Mouse (Mus musculus) urinary bladder, postnatal 14 days (tissue): ENCODE data around the gene Rbfox3.

ENCODE experiments used
- DNase-seq: peaks from one replicate; pipeline ENCODE4 v3.0.0; 2021; ENCODE audit warnings: low spot score

Gene Rbfox3

DNA sequence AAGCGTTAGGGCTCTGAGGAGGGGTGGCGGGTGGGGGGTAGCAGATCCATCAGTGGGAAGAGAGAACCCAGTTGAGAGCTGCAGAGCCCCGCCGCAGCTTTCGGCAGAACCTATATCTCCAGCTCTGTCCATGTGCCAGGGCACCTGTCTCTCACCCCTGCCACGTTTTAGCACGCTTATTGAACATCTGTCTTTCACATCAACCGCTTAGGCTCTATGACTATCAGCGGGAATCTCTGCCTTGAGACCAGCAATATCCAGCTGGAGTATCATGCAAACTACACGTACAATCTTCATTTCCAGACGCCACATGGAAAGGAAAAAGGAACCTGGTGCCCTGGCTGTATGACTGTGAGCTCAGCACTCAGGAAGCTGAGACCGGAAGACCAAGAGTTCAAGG is 182.6 kb downstream of the Rbfox3 start:
- DNase-seq, result no peak

GRCm38 (mm10) chr11:118728083-118728551 is 183.3 kb downstream of the Rbfox3 start:
- no peak for DNase-seq

DNA sequence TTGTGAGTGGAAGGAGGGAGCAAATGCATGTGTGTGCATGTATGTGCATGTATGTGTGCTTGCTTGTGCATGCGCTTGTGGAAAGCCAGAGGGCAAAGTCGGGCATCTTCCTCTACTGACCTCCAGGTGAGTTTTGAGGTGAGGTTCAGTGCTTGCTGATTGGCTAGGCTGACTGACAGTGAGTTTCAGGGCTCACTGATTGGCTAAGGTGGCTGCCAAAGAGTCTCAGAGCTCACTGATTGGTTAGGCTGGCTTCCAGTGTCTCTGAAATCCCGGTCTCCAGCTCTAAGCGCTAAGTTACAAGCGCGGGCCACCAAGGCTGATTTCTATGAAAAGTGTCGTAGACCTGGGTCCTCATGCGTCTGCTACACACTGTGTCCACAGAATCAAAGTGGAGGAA is 185.0 kb downstream of the Rbfox3 start:
- no peak for DNase-seq

DNA sequence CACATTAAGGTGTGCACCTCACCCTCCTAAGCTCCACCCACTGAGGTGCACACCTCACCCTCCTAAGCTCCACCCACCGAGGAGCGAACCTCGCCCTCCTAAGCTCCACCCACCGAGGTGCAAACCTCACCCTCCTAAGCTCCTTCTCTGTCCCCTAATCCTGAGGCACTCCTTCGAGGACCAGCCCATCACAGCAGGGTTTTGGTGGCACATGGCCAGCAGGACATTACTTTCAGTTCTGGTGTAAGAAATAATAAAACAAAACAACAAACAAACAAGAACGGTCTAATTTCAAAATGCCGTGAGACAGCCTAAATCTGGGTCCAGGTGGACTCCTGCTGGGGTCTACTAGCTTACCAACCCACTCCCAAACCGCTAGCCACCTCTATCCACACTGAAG is 187.0 kb downstream of the Rbfox3 start:
- DNase-seq, result no peak

DNA sequence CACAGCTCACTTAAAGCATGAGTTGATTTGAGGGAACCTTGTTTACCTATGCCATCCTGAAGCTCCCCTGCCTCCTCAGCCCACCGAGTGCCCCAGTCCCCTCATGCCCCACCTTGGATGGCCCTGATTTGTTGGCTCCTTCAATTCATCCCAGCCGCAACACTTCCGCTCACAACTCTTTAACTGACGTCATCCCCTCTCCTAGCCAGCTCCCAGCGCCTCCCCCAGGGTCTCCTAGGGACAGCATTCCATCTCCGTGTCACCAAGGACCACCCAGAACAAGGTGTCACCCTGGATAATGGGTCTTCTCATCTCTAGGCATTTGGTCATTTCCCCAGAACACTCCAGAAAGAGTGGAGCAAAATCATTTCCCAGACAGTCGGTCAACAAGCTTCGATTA is 188.2 kb downstream of the Rbfox3 start:
- no peak for DNase-seq

DNA sequence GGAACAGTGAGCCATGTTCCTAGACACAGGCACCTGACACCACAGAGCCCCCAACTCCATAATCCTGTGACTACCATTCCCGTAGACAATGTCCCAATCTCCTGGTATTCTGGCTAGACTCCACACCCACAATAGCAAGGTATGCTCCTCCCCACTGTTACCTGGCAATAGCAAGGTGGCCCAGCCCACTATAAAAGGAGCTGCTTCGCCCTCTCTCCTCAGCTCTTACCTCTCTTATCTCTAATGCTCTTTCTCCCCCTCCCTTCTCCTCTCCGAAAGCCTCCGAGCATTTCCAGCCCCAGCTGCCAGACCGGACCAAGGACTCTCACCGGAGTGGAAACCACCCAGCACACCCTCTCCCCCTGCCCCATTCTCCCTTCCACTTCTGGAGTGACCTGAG is 189.5 kb downstream of the Rbfox3 start:
- DNase-seq, result no peak

DNA sequence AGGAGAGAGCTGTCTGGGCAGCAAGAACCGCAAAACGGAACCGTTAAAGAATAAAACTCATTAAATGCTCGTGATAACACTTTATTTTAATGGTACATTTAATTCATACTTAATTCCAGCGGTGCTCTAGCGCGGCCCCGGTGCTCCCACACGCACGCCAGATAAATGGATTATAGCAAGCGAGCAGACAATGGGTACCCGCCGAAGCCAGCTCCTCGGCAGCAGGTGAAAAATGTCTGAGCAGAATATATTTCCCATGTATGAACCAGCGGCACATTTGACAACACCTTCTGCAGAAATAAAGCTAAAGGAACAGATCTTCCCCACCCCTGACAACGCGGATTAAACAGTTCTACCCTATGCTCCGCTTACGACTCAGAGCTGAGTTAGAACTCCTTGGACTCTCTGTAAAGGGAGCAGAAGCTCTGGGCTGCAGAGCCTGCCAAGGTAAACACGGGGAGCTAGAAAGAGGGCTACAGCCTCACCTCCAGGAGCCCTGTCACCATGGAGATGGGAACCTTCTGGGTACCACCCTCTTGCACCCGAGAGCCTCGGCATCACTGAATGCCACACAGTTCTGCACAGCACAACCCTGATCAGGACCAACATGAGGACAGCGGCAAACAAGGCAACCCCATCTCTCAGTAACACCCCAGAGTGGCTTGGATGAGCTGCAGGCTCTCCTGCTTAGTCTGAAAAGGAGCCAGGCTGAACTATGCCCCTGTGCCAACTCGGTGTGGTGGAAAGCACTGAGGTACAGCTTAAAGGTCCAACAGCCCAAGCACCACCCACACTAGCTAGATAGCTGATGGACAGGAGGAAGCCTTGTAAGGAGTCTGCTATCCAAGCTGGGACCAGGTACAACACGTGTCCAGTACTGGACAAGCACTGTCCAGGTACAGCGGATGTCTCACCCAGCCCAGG is 196.5 kb downstream of the Rbfox3 start:
- DNase-seq, result no peak

- DNase-seq, result no peak
Observed at GRCm38 (mm10) chr11:118712761-118713160, 198.6 kb downstream of the Rbfox3 start.

DNA sequence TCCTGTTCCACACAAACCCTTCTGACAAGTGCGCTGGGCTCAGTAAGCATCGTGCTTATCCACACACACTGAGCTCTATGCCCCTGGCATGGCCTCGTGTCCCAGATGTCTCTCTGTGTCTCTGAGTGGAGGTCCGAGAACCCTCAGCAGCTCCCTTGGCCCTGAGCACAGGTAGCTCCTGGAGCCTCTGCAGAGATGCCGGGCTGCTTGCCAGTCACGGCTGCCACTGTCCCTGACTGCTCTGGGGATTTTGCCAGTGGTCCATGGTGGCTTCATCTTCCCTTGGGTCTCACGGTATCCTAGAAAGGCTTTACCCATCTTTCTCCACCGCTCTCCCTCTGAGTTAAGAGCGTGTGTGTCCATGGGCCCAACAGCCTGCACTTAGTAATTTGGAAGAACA is 199.3 kb downstream of the Rbfox3 start:
- no peak for DNase-seq

DNA sequence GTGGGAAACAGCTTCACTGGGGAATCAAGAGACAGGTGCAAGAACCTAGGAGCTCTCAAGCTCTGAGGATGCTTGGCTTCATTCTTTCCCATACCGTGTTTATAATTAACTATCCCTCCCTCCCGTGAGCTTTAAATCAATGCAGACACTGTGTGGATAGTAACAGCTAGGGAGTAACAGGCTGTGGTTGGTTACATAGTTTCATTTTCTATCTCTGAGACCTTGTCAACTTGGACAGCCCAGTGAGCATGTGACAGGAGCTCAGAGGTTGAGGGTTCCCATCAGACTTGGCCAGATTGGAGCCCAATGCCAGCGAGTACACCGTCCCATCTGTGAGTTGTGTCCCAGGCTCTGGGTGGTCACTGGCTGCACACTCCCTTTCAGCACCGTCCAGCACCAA is 201.4 kb downstream of the Rbfox3 start:
- DNase-seq, result no peak

GRCm38 (mm10) chr11:118696226-118696930 is 215.0 kb downstream of the Rbfox3 start:
- no peak for DNase-seq

DNA sequence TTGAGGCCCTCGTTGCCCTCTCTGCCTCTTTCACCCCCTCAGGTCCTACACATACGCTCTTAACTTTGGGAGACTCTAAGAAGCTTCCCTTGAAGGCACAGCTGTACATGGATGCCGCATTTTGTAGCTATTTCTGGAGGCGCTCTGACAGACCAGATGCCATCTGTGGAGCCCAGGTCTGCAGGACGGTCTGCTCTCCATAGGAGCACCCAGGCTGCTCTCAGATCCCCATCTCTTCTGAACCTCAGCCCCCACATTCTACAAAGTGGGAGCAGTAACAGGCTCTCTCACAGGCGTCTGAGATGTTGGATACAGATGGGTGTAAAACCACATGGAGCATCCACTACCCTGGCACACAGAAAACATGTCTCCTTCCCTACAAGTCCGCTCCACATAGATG is 218.1 kb downstream of the Rbfox3 start:
- DNase-seq, result no peak

DNA sequence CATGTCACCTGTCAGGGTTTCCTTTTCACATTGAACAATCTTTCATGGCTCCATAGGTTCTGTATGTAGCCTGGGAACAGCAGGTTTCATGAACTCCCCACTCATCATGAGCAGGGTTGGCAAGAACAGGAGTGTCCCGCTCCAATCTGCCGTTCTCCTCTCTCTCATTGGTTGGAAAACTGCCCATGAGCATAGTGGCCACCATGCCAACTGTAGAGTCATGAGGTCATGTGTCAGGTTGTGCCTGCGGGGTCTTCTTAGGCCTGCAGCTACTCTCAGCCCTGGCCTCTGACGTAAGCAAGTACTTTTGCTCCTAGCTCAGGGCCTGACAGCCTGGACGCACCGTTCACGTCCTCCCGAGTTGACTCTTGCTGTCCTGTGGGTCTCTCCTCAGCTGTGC is 221.1 kb downstream of the Rbfox3 start:
- no peak for DNase-seq

DNA sequence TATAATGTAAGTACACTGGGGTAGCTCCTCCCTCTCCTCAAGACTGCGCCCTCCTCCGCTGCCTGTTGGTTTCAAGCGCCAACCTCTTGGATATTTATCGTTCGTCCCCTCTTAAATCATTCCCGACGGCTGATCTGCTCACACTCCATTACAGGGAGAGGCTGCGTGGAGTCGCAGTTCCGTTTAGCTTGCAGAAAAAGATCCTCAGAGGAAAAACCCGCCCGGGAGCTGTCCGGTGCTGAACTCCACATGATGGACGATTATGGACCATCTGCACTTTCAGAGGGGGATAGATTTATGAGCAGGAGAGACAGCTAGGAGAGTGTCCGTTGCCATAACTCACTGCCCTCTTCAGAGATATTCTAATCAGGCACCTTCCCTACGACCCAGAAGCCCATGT is 226.0 kb downstream of the Rbfox3 start:
- DNase-seq, result peak; percentile 20

GRCm38 (mm10) chr11:118684665-118685064 is 226.7 kb downstream of the Rbfox3 start:
- no peak for DNase-seq

DNA sequence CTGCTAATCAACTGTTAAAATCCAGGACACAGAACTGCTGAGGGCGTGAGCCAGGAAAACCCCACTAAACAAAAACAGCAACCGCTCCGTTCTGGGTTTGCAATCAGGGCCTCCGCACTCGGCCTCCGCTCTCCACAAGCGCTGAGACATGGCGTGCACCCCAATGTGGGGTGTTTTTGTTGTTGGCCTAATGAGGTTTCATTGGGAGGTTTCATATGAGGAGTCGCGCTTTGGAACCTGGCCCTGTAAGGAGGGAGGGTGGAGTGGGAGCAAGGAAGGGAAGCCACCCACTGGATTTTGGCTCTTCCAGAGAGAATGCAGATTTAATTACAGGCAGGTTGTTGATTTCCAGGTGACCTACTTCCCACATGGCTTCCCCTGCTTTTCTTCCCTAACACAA is 230.7 kb downstream of the Rbfox3 start:
- no peak for DNase-seq

DNA sequence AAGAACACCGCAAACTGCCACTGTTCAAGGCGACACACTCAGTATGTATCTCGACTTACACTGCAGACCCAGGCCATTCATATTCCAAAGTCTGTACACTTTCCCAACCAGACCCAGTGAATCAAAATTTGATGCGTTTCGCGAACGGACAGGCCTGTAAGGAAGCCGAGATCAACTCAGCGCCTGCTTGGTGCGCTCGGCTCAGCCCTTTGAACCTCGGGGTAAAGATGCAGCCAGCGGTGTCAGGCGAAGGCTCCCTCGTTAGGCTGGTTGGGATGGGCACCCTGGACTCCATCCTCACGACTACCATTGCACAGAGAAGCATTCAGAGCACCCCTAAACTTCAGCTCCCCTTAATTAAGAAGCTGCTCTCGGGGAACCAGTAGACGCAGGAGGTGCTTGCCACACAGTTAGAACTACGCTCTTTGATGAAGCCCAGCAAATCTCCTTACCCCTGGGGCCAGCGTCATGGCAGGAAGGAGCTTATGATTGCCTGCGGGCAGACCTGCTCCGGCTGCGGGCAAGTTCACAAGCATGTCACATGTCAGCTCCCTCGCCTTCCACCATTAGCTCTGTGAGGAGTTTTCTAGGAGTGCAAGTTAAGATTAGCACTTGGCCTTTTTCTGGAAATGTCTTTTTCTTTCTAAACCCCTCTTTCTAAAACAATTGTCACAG is 231.5 kb downstream of the Rbfox3 start:
- DNase-seq, result no peak

DNA sequence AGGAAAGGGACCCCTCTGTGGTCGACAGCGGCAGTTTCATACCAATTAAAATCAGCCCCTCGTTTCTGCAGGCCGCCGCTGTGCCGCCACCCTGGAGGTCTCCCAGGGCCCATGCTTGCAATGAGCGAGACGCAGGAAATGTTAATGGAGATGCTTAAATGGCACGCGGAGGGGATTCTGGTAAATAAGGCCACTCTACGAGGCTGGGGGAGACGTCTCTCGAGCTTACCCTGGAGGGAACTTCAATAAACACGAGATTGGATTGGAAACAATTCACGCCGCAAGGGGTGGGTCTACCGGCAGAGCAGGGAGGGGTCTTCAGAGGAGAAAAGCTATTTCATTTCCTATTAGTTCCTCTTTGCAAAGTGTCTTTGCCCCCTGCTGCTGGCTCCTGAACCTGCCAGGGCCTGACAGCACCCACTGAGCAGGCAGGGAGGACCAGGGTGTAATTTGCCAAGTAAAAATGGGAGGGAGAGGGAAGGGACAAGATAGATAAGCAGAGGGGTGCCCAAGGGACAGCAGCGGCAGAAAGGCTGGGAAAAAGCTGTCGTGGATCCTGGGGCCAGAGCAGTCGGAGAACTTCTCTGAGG is 232.8 kb downstream of the Rbfox3 start:
- no peak for DNase-seq

- DNase-seq, result no peak
Observed at GRCm38 (mm10) chr11:118677277-118677676, 234.1 kb downstream of the Rbfox3 start.

- DNase-seq, result no peak
Observed at GRCm38 (mm10) chr11:118676364-118676763, 235.0 kb downstream of the Rbfox3 start.

GRCm38 (mm10) chr11:118671958-118672357 is 239.4 kb downstream of the Rbfox3 start:
- DNase-seq, result no peak

DNA sequence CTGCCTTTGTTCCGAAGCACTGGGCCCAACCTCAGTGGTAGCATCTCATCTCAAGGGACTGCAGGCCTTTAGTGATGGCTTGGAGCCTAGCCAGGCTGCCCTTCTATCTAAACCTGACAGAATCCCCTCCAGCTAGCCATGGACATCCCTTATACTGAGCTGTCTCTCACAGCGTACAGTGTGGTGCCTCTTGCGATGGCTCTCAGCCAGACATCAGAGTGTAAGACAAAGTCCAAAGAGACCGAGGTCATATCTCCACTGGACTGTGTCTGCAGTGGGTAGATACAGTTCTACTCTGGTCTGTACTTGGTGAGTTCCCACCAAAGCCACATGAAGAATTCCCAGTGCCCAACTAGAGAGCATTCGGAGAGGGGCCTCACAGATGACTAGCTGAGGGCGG is 240.2 kb downstream of the Rbfox3 start:
- DNase-seq, result no peak
